Mouse (Mus musculus) MEL (cell line): Measurements from ENCODE around the gene Snu13.

Source experiments
- CHD1 ChIP-seq: IDR thresholded peaks from 2 replicates; pipeline ENCODE4 v1.6.1; 2012; ENCODE audit warnings: low read depth, mild to moderate bottlenecking, inconsistent platforms, low read length, improper control_type of control experiment
- CHD2 ChIP-seq: IDR thresholded peaks from 2 replicates; pipeline ENCODE4 v1.6.1; 2011; ENCODE audit warnings: low read length, improper control_type of control experiment
- CTCF ChIP-seq, 3 experiments: IDR thresholded peaks in 2 of 3; conservative IDR thresholded peaks in 1 of 3; 2 replicates each; pipeline ENCODE4 v1.5.1; 2011 to 2012; ENCODE audit warnings: low read length in 3 of 3, low read depth in 2 of 3, mild to moderate bottlenecking in 2 of 3, improper control_type of control experiment in 1 of 3, inconsistent platforms in 1 of 3, mixed read lengths in 1 of 3, moderate library complexity in 1 of 3; ENCODE audit not compliant: control insufficient read depth in 1 of 3, insufficient read depth in 1 of 3, poor library complexity in 1 of 3, severe bottlenecking in 1 of 3
- EP300 ChIP-seq, 2 experiments: IDR thresholded peaks; 2 replicates each; pipeline ENCODE4 v1.6.1; 2011; ENCODE audit warnings: improper control_type of control experiment in 2 of 2, low read length in 2 of 2, low read depth in 1 of 2, mild to moderate bottlenecking in 1 of 2
- GATA1 ChIP-seq: IDR thresholded peaks from 2 replicates; pipeline ENCODE4 v1.6.1; 2011; ENCODE audit warnings: low read depth, low read length, improper control_type of control experiment
- JUND ChIP-seq: IDR thresholded peaks from 2 replicates; pipeline ENCODE4 v1.6.1; 2011; ENCODE audit warnings: low read depth, mild to moderate bottlenecking, improper control_type of control experiment, low read length
- MAZ ChIP-seq: IDR thresholded peaks from 2 replicates; pipeline ENCODE4 v1.6.1; 2012; ENCODE audit warnings: low read depth, mild to moderate bottlenecking, inconsistent platforms, low read length, improper control_type of control experiment
- MXI1 ChIP-seq: IDR thresholded peaks from 2 replicates; pipeline ENCODE4 v1.6.1; 2011; ENCODE audit warnings: mild to moderate bottlenecking, low read depth, low read length, improper control_type of control experiment
- POLR2A ChIP-seq, 2 experiments: IDR thresholded peaks; 2 replicates each; pipeline ENCODE4 v1.6.1; 2011 to 2012; ENCODE audit warnings: low read length in 2 of 2, mild to moderate bottlenecking in 2 of 2, control low read depth in 1 of 2, improper control_type of control experiment in 1 of 2, low read depth in 1 of 2, moderate library complexity in 1 of 2; ENCODE audit not compliant: control insufficient read depth in 1 of 2, insufficient read depth in 1 of 2, poor library complexity in 1 of 2
- SMC3 ChIP-seq: IDR thresholded peaks from 2 replicates; pipeline ENCODE4 v1.6.1; 2011; ENCODE audit warnings: low read depth, low read length, improper control_type of control experiment
- ZC3H11A ChIP-seq: IDR thresholded peaks from 2 replicates; pipeline ENCODE4 v1.6.1; 2012; ENCODE audit warnings: low read depth, mild to moderate bottlenecking, inconsistent platforms, low read length, improper control_type of control experiment
- ZNF384 ChIP-seq: IDR thresholded peaks from 2 replicates; pipeline ENCODE4 v1.6.1; 2012; ENCODE audit warnings: low read depth, mild to moderate bottlenecking, inconsistent platforms, low read length, improper control_type of control experiment

DNA sequence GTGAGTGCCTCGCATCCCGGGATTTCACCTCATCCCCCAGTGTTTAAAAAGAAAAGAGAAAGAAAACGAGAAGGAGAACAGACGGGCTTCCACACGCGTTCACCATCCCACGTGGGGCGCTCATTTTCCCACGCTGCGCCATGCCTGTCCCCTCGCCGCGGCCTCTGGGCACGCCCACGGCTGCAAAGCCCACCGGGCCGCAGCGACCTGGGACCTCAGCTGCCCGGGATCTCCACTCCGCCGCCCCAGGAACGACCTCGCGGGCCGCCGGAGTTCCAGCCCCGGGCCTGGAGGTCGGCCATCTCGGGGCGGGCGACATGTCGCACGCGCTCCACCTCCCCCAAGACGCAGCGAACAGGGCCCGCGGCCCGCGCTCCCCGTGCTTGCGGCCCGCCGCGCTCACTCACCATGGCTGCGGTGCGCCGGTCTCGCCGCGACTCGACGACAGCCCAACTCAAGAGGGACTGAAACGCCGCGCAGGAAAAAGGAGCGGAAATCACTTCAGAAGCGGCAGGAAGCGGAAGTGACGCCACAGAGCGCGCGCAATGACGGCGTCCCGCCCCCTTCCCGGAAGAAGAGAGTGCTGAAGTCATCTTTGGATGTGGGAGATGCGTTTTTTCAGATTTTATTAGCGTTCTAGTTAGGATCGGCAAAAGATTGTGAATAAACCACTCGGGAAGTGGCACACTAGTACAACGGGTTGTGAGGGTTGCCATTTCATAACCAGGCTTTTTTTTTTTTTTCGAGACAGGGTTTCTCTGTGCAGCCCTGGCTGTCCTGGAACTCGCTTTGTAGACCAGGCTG, at the start of gene Snu13:
- TF ChIP-seq ZNF384 (peak; percentile 44; the same call in 1 of the 2 replicates), JUND (no peak), ZC3H11A (no peak), CTCF (IDR thresholded peaks at IDR 0.05 in 2 of 3, conservative IDR thresholded peaks at IDR 0.05 in 1 of 3; ENCODE audit: control insufficient read depth in 1 of 3, insufficient read depth in 1 of 3, low read depth in 2 of 3, low read length in 3 of 3, poor library complexity in 1 of 3, severe bottlenecking in 1 of 3) (no peak), POLR2A (IDR thresholded peaks at IDR 0.05; ENCODE audit: control insufficient read depth in 1 of 2, insufficient read depth in 1 of 2, low read depth in 1 of 2, low read length in 2 of 2, poor library complexity in 1 of 2) (peak; percentile 74 to 82), CHD2 (no peak), GATA1 (no peak), CHD1 (no peak), EP300 (IDR thresholded peaks at IDR 0.05; ENCODE audit: low read depth in 1 of 2, low read length in 2 of 2) (no peak), MXI1 (peak; percentile 77), SMC3 (no peak), MAZ (no peak)
